Mouse (Mus musculus) midbrain, postnatal 0 days (tissue): ENCODE results near the gene Rnf180. TPM values are rescaled to one million over a fixed set of nuclear protein-coding genes. Genes with fewer than 3 reads are reported as not detected.
A peak's percentile ranks its signal among the peaks of the same experiment; 100 is the strongest.

Source experiments
- ATAC-seq: fragments of 200-750 bp; cut with Nextera tagmentation; 2 replicates; pipeline ENCODE4 v1.8.0; 2017; ENCODE audit warnings: moderate number of reproducible peaks, mild to moderate bottlenecking, moderate TSS enrichment, moderate library complexity; ENCODE audit not compliant: low FRiP score
- DNase-seq: peaks from one replicate; pipeline ENCODE4 v3.0.0-alpha.2; 2015; ENCODE audit warnings: low spot score
- H3K27ac ChIP-seq: fragments of 300-500 bp; sonication (generic); 2 replicates; pipeline ENCODE4 v1.5.1; 2014; ENCODE audit warnings: low read depth, mild to moderate bottlenecking, low read length, mixed read lengths
- H3K27me3 ChIP-seq: fragments of 300-500 bp; sonication (generic); 2 replicates; pipeline ENCODE4 v1.6.1; 2014; ENCODE audit warnings: low read length, control low read depth, mixed read lengths; ENCODE audit not compliant: insufficient read depth
- H3K36me3 ChIP-seq: fragments of 300-500 bp; sonication (generic); 2 replicates; pipeline ENCODE4 v1.6.1; 2014; ENCODE audit warnings: low read length, control low read depth, mixed read lengths; ENCODE audit not compliant: insufficient read depth
- H3K4me1 ChIP-seq: fragments of 300-500 bp; sonication (generic); 2 replicates; pipeline ENCODE4 v1.6.1; 2014; ENCODE audit warnings: mild to moderate bottlenecking, control low read depth, antibody characterized with exemption, low read length, mixed read lengths; ENCODE audit not compliant: insufficient read depth
- H3K4me2 ChIP-seq: fragments of 300-500 bp; sonication (generic); 2 replicates; pipeline ENCODE4 v1.6.1; 2014; ENCODE audit warnings: low read depth, mild to moderate bottlenecking, low read length, mixed read lengths; ENCODE audit not compliant: poor library complexity, severe bottlenecking
- H3K4me3 ChIP-seq: fragments of 300-500 bp; sonication (generic); 2 replicates; pipeline ENCODE4 v1.5.1; 2014; ENCODE audit warnings: low read depth, mild to moderate bottlenecking, low read length, moderate library complexity
- H3K9ac ChIP-seq: fragments of 300-500 bp; sonication (generic); replicated peaks from 2 replicates; pipeline ENCODE4 v1.6.1; 2014; ENCODE audit warnings: mild to moderate bottlenecking, low read length, moderate library complexity, mixed read lengths; ENCODE audit not compliant: poor library complexity, severe bottlenecking
- H3K9me3 ChIP-seq: fragments of 300-500 bp; sonication (generic); 2 replicates; pipeline ENCODE4 v1.6.1; 2016; ENCODE audit warnings: low read length, control low read depth
- CTCF ChIP-seq: IDR thresholded peaks from 2 replicates; pipeline ENCODE4 v1.5.1; 2016; ENCODE audit warnings: antibody characterized with exemption, mild to moderate bottlenecking
- WGBS: fragments of 180-500 bp; shearing (Covaris S2); extraction: QIAGEN DNeasy Blood & Tissue Kit; methylation state at CpG from one replicate; pipeline ENCODE4 v1.1.7; 2014; 5-methylcytosine and 5-hydroxymethylcytosine counted together
- polyA plus RNA-seq: library from polyadenylated mRNA; unstranded; fragments of >200 nt; fragmentation: Nextera tagmentation; extraction: Ambion mirVana; gene quantifications from 2 replicates; pipeline ENCODE4 v1.2.1, GENCODE M21; 2015
- total RNA-seq: library from RNA; depleted of rRNA; stranded (reverse); fragments of >200 nt; gene quantifications from 2 replicates; pipeline ENCODE4 v1.2.3, GENCODE M21; 2014

The Rnf180 gene
- total and polyA plus RNA-seq, 2 experiments from 2014 or later, result 34.4 to 42.7 TPM

- no peak overlapping the region for H3K4me2 ChIP-seq
- WGBS, result 96% methylated on average over 3 of the region's 3 CpGs
- no peak for TF ChIP-seq CTCF
- no peaks in the 10 kb centered on the region for H3K4me1 ChIP-seq
- no peak overlapping the region for H3K9ac ChIP-seq
- H3K27ac ChIP-seq, result no peak overlapping the region
- ATAC-seq, result no peak
- H3K36me3 ChIP-seq, result no peaks in the 10 kb centered on the region
- H3K4me3 ChIP-seq, result no peak overlapping the region
- no peaks in the 10 kb centered on the region for H3K9me3 ChIP-seq
- no peak for DNase-seq
- no peaks in the 10 kb centered on the region for H3K27me3 ChIP-seq
Observed at GRCm38 (mm10) chr13:105203851-105204250, 90.8 kb downstream of the Rnf180 start.

GRCm38 (mm10) chr13:105198658-105199057 lies 96.0 kb downstream of the Rnf180 start:
- DNase-seq, result no peak
- no peaks in the 10 kb centered on the region for H3K36me3 ChIP-seq
- no peak overlapping the region for H3K9ac ChIP-seq
- H3K27ac ChIP-seq, result no peak overlapping the region
- no peaks in the 10 kb centered on the region for H3K9me3 ChIP-seq
- H3K27me3 ChIP-seq, result no peaks in the 10 kb centered on the region
- no peak for ATAC-seq
- 79% methylated on average over 3 of the region's 3 CpGs for WGBS
- no peak overlapping the region for H3K4me2 ChIP-seq
- H3K4me3 ChIP-seq, result no peak overlapping the region
- no peak for TF ChIP-seq CTCF
- H3K4me1 ChIP-seq, result no peaks in the 10 kb centered on the region

- no peaks in the 10 kb centered on the region for H3K4me1 ChIP-seq
- H3K27ac ChIP-seq, result no peak overlapping the region
- no peak for TF ChIP-seq CTCF
- no peak overlapping the region for H3K4me2 ChIP-seq
- no peaks in the 10 kb centered on the region for H3K27me3 ChIP-seq
- H3K4me3 ChIP-seq, result no peak overlapping the region
- no peak overlapping the region for H3K9ac ChIP-seq
- 41% methylated on average over 3 of the region's 3 CpGs for WGBS
- DNase-seq (no peak), ATAC-seq (no peak)
- no peaks in the 10 kb centered on the region for H3K9me3 ChIP-seq
- H3K36me3 ChIP-seq, result no peaks in the 10 kb centered on the region
Observed at GRCm38 (mm10) chr13:105198028-105198427, 96.6 kb downstream of the Rnf180 start.

GRCm38 (mm10) chr13:105193583-105193982 lies 101.0 kb downstream of the Rnf180 start:
- Histone ChIP-seq H3K4me1 (no peaks in the 10 kb centered on the region), H3K4me2 (no peak overlapping the region), H3K27ac (0 out of 2 replicates have a peak overlapping the region, but pooled peaks have one; percentile 32)

GRCm38 (mm10) chr13:105188730-105189129 lies 105.9 kb downstream of the Rnf180 start:
- Histone ChIP-seq H3K9ac (no peak overlapping the region), H3K4me2 (no peak overlapping the region), H3K27ac (no peak overlapping the region), H3K9me3 (no peaks in the 10 kb centered on the region), H3K36me3 (no peaks in the 10 kb centered on the region), H3K4me1 (no peaks in the 10 kb centered on the region), H3K4me3 (no peak overlapping the region), H3K27me3 (no peaks in the 10 kb centered on the region)
- no peak for ATAC-seq
- TF ChIP-seq CTCF, result no peak
- 93% methylated on average over 7 of the region's 7 CpGs for WGBS
- DNase-seq, result no peak

More at GRCm38 (mm10) chr13:105193583-105193982, 101.0 kb downstream of the Rnf180 start:
- Histone ChIP-seq H3K27me3 (no peaks in the 10 kb centered on the region), H3K9ac (no peak overlapping the region), H3K4me3 (no peak overlapping the region), H3K9me3 (no peaks in the 10 kb centered on the region), H3K36me3 (no peaks in the 10 kb centered on the region)
- DNase-seq, result peak; percentile 18
- TF ChIP-seq CTCF, result no peak
- ATAC-seq, result no peak
- WGBS, result 72% methylated on average over 7 of the region's 7 CpGs

- no peak for TF ChIP-seq CTCF
- H3K9ac ChIP-seq, result no peak overlapping the region
- 62% methylated on average over 5 of the region's 5 CpGs for WGBS
- H3K36me3 ChIP-seq, result no peaks in the 10 kb centered on the region; the same call in 1 of the 2 replicates
- no peak overlapping the region for H3K27ac ChIP-seq
- H3K4me3 ChIP-seq, result no peak overlapping the region
- no peaks in the 10 kb centered on the region for H3K27me3 ChIP-seq
- DNase-seq, result peak; percentile 30
- no peaks in the 10 kb centered on the region for H3K4me1 ChIP-seq
- no peaks in the 10 kb centered on the region for H3K9me3 ChIP-seq
- no peak overlapping the region for H3K4me2 ChIP-seq
- no peak for ATAC-seq
Observed at GRCm38 (mm10) chr13:105180781-105181180, 113.8 kb downstream of the Rnf180 start.
